Mouse (Mus musculus) CH12.LX (cell line): ENCODE results near the gene Syt9. TPM values are rescaled to one million over a fixed set of nuclear protein-coding genes. Genes with fewer than 3 reads are reported as not detected.

ENCODE experiments used
- DNase-seq: peaks from one replicate; pipeline ENCODE4 v3.0.0-alpha.2; 2013; ENCODE audit errors: extremely low read depth
- H3K27ac ChIP-seq: 2 replicates; pipeline ENCODE4 v1.5.1; 2012; ENCODE audit warnings: low read depth, mild to moderate bottlenecking, control low read depth, moderate library complexity; ENCODE audit not compliant: insufficient read depth
- H3K27me3 ChIP-seq: replicated peaks from 2 replicates; pipeline ENCODE3; 2012; ENCODE audit warnings: inconsistent platforms
- H3K36me3 ChIP-seq, 2 experiments: replicated peaks in 1 of 2; 2 replicates each; pipeline versions ENCODE3 to v1.6.1; 2012; ENCODE audit warnings: inconsistent platforms in 1 of 2, low read length in 1 of 2, mild to moderate bottlenecking in 1 of 2, mixed read lengths in 1 of 2, moderate library complexity in 1 of 2; ENCODE audit not compliant: control insufficient read depth in 1 of 2, insufficient read depth in 1 of 2
- H3K4me1 ChIP-seq, 2 experiments: 2 replicates each; pipeline ENCODE4 v1.6.1; 2012; ENCODE audit warnings: inconsistent platforms in 1 of 2, moderate library complexity in 1 of 2; ENCODE audit not compliant: insufficient read depth in 2 of 2, control insufficient read depth in 1 of 2
- H3K4me2 ChIP-seq: 2 replicates; pipeline ENCODE4 v1.6.1; 2012; ENCODE audit warnings: low read depth, mild to moderate bottlenecking, control low read depth; ENCODE audit not compliant: poor library complexity, insufficient read depth, severe bottlenecking
- H3K4me3 ChIP-seq, 3 experiments: fragments of 150-350 bp in 1 of 3; sonication (generic) in 1 of 3; replicated peaks in 1 of 3; 2 replicates each; pipeline versions ENCODE3 to v1.5.1; 2011 to 2012; ENCODE audit warnings: low read depth in 2 of 3, low read length in 2 of 3, mild to moderate bottlenecking in 2 of 3, moderate library complexity in 2 of 3, control low read depth in 1 of 3, improper control_type of control experiment in 1 of 3, inconsistent platforms in 1 of 3, mixed read lengths in 1 of 3; ENCODE audit not compliant: poor library complexity in 1 of 3
- H3K79me2 ChIP-seq: replicated peaks from 2 replicates; pipeline ENCODE4 v1.6.1; 2012; ENCODE audit warnings: mild to moderate bottlenecking, moderate library complexity; ENCODE audit not compliant: control insufficient read depth, poor library complexity, insufficient read depth, severe bottlenecking; ENCODE audit errors: extremely low read depth
- H3K9ac ChIP-seq: 2 replicates; pipeline ENCODE4 v1.6.1; 2012; ENCODE audit warnings: low read depth, mild to moderate bottlenecking, control low read depth, moderate library complexity; ENCODE audit not compliant: insufficient read depth
- H3K9me3 ChIP-seq: replicated peaks from 2 replicates; pipeline ENCODE3; 2012; ENCODE audit warnings: low read length, inconsistent platforms, mixed read lengths
- BHLHE40 ChIP-seq: IDR thresholded peaks from 2 replicates; pipeline ENCODE4 v1.6.1; 2011; ENCODE audit warnings: mild to moderate bottlenecking, low read depth, low read length, improper control_type of control experiment
- CHD1 ChIP-seq: IDR thresholded peaks from 2 replicates; pipeline ENCODE4 v1.6.1; 2012; ENCODE audit warnings: low read depth, low read length, improper control_type of control experiment, inconsistent platforms
- CHD2 ChIP-seq: IDR thresholded peaks from 2 replicates; pipeline ENCODE4 v1.6.1; 2011; ENCODE audit warnings: low read length, improper control_type of control experiment
- CTCF ChIP-seq, 2 experiments: IDR thresholded peaks in 1 of 2; conservative IDR thresholded peaks in 1 of 2; 2 replicates each; pipeline ENCODE4 v1.5.1; 2011 to 2012; ENCODE audit warnings: low read depth in 2 of 2, low read length in 2 of 2, improper control_type of control experiment in 1 of 2, inconsistent platforms in 1 of 2, mild to moderate bottlenecking in 1 of 2, moderate library complexity in 1 of 2
- ELF1 ChIP-seq: IDR thresholded peaks from 2 replicates; pipeline ENCODE4 v1.6.1; 2014; ENCODE audit warnings: low read depth, mild to moderate bottlenecking, inconsistent platforms, low read length, improper control_type of control experiment
- EP300 ChIP-seq: IDR thresholded peaks from 2 replicates; pipeline ENCODE4 v1.6.1; 2011; ENCODE audit warnings: low read length, improper control_type of control experiment
- GABPA ChIP-seq: IDR thresholded peaks from 2 replicates; pipeline ENCODE4 v1.6.1; 2012; ENCODE audit warnings: low read depth, low read length, improper control_type of control experiment, inconsistent platforms; ENCODE audit not compliant: insufficient replicate concordance
- HCFC1 ChIP-seq: IDR thresholded peaks from 2 replicates; pipeline ENCODE4 v1.6.1; 2012; ENCODE audit warnings: low read depth, mild to moderate bottlenecking, inconsistent platforms, low read length, improper control_type of control experiment
- IRF4 ChIP-seq: IDR thresholded peaks from 2 replicates; pipeline ENCODE4 v1.6.1; 2014; ENCODE audit warnings: low read depth, mild to moderate bottlenecking, inconsistent platforms, low read length, improper control_type of control experiment
- JUN ChIP-seq: IDR thresholded peaks from 2 replicates; pipeline ENCODE4 v1.6.1; 2011; ENCODE audit warnings: low read depth, mild to moderate bottlenecking, low read length, improper control_type of control experiment, moderate library complexity; ENCODE audit not compliant: insufficient read depth
- KAT2A ChIP-seq: IDR thresholded peaks from 2 replicates; pipeline ENCODE4 v1.6.1; 2012; ENCODE audit warnings: low read length, improper control_type of control experiment, inconsistent platforms; ENCODE audit not compliant: insufficient replicate concordance
- MAFK ChIP-seq: IDR thresholded peaks from 2 replicates; pipeline ENCODE4 v1.6.1; 2011; ENCODE audit warnings: low read length, improper control_type of control experiment; ENCODE audit not compliant: insufficient replicate concordance
- MAX ChIP-seq: IDR thresholded peaks from 2 replicates; pipeline ENCODE4 v1.6.1; 2011; ENCODE audit warnings: low read length, improper control_type of control experiment
- MXI1 ChIP-seq: IDR thresholded peaks from 2 replicates; pipeline ENCODE4 v1.6.1; 2011; ENCODE audit warnings: mild to moderate bottlenecking, low read depth, low read length, improper control_type of control experiment
- MYC ChIP-seq: IDR thresholded peaks from 2 replicates; pipeline ENCODE4 v1.6.1; 2011; ENCODE audit warnings: low read depth, mild to moderate bottlenecking, improper control_type of control experiment, low read length
- NELFE ChIP-seq: IDR thresholded peaks from 2 replicates; pipeline ENCODE4 v1.6.1; 2011; ENCODE audit warnings: low read depth, low read length, improper control_type of control experiment
- NRF1 ChIP-seq: IDR thresholded peaks from 2 replicates; pipeline ENCODE4 v1.6.1; 2014; ENCODE audit warnings: low read depth, mild to moderate bottlenecking, inconsistent platforms, low read length, improper control_type of control experiment, moderate library complexity
- RAD21 ChIP-seq: IDR thresholded peaks from 2 replicates; pipeline ENCODE4 v1.6.1; 2011; ENCODE audit warnings: low read depth, mild to moderate bottlenecking, low read length, improper control_type of control experiment, moderate library complexity
- RCOR1 ChIP-seq: conservative IDR thresholded peaks from 2 replicates; pipeline ENCODE4 v1.6.1; 2012; ENCODE audit warnings: low read depth, mild to moderate bottlenecking, inconsistent platforms, low read length, improper control_type of control experiment
- SIN3A ChIP-seq: IDR thresholded peaks from 2 replicates; pipeline ENCODE4 v1.6.1; 2012; ENCODE audit warnings: low read length, improper control_type of control experiment, inconsistent platforms
- SMC3 ChIP-seq: IDR thresholded peaks from 2 replicates; pipeline ENCODE4 v1.6.1; 2011; ENCODE audit warnings: low read depth, low read length, improper control_type of control experiment
- UBTF ChIP-seq: IDR thresholded peaks from 2 replicates; pipeline ENCODE4 v1.6.1; 2012; ENCODE audit warnings: low read depth, mild to moderate bottlenecking, inconsistent platforms, low read length, improper control_type of control experiment, moderate library complexity
- USF1 ChIP-seq: IDR thresholded peaks from 2 replicates; pipeline ENCODE4 v1.6.1; 2014; ENCODE audit warnings: low read depth, mild to moderate bottlenecking, inconsistent platforms, low read length, improper control_type of control experiment
- USF2 ChIP-seq: conservative IDR thresholded peaks from 2 replicates; pipeline ENCODE4 v1.6.1; 2011; ENCODE audit warnings: low read depth, low read length, improper control_type of control experiment
- ZC3H11A ChIP-seq: IDR thresholded peaks from 2 replicates; pipeline ENCODE4 v1.6.1; 2012; ENCODE audit warnings: low read depth, mild to moderate bottlenecking, inconsistent platforms, low read length, improper control_type of control experiment
- ZNF384 ChIP-seq: IDR thresholded peaks from 2 replicates; pipeline ENCODE4 v1.6.1; 2012; ENCODE audit warnings: low read depth, low read length, improper control_type of control experiment, inconsistent platforms
- dilution Hi-C: fragments of 300-500 bp; cut with MboI; formaldehyde crosslinking; loops from 2 replicates; pipeline ENCODE4 v1.14.3; 2020; ENCODE audit warnings: low sequenced_read_pairs; ENCODE audit not compliant: extremely low pct_unique_long_range_greater_than_20kb, extremely low pct_ligation_motif_present
- in situ Hi-C: fragments of 300-500 bp; cut with MboI; formaldehyde crosslinking; loops from 3 replicates; pipeline ENCODE4 v1.14.3; 2019; ENCODE audit warnings: low sequenced_read_pairs, low pct_ligation_motif_present, low pct_unique_long_range_greater_than_20kb, mixed read lengths
- polyA plus RNA-seq: library from polyadenylated mRNA; unstranded; fragments of >175 nt; gene quantifications from 2 replicates; pipeline ENCODE4 v1.2.1, GENCODE M21; 2012; ENCODE audit warnings: low read depth; ENCODE audit not compliant: insufficient read length
- total RNA-seq, 2 experiments: library from RNA; depleted of rRNA; stranded (reverse); fragments of 300-350 nt in 1 of 2; fragments of >200 nt in 1 of 2; gene quantifications; 2 replicates each; pipeline ENCODE4 v1.2.3; 2012 to 2014

Gene Syt9
- total and polyA plus RNA-seq, 3 experiments, result not detected

GRCm38 (mm10) chr7:107573856-107574255 lies 203.3 kb downstream of the Syt9 start:
- H3K9ac ChIP-seq, result no peak overlapping the region
- no peak for DNase-seq

GRCm38 (mm10) chr7:107574276-107574675 lies 203.7 kb downstream of the Syt9 start:
- Histone ChIP-seq H3K79me2 (no peaks in the 10 kb centered on the region), H3K4me1 (no peaks in the 10 kb centered on the region; a peak in 1 of 4 replicates), H3K9ac (no peak overlapping the region)
- TF ChIP-seq CHD1, result no peak
- TF ChIP-seq, all 38 proteins: peak for 0
- dilution Hi-C loops (no loop called here), in situ Hi-C loops (no loop called here)
- no peaks in the 10 kb centered on the region for H3K27me3 ChIP-seq
- no peak overlapping the region for H3K4me3 ChIP-seq
- no peak overlapping the region for H3K4me2 ChIP-seq
- H3K9me3 ChIP-seq, result peaks cover 3% of the 10 kb centered on the region
- H3K36me3 ChIP-seq, result no peaks in the 10 kb centered on the region
- H3K27ac ChIP-seq, result no peak overlapping the region
- DNase-seq, result no peak

More at GRCm38 (mm10) chr7:107573856-107574255, 203.3 kb downstream of the Syt9 start:
- TF ChIP-seq EP300 (no peak), GABPA (no peak), ELF1 (no peak), USF1 (no peak), USF2 (no peak), RCOR1 (no peak), NELFE (no peak), KAT2A (no peak), CTCF (conservative IDR thresholded peaks at IDR 0.05 in 1 of 2, IDR thresholded peaks at IDR 0.05 in 1 of 2; ENCODE audit: low read depth in 2 of 2, low read length in 2 of 2) (peak in 1 of 2 experiments; percentile 49; a peak in 2 of 4 replicates), MAX (no peak), ZNF384 (no peak), IRF4 (no peak), CHD1 (no peak), SMC3 (peak; percentile 36), UBTF (no peak), SIN3A (no peak), CHD2 (0 out of 2 replicates have a peak, but pooled peaks have one; percentile 9), HCFC1 (no peak), MYC (no peak), MAFK (no peak), NRF1 (no peak), MXI1 (no peak), ZC3H11A (no peak), JUN (no peak), BHLHE40 (no peak), RAD21 (no peak; the same call in 1 of the 2 replicates)
- no peaks in the 10 kb centered on the region for H3K27me3 ChIP-seq
- no peaks in the 10 kb centered on the region for H3K36me3 ChIP-seq
- peaks cover 3% of the 10 kb centered on the region for H3K9me3 ChIP-seq
- H3K79me2 ChIP-seq, result no peaks in the 10 kb centered on the region
- dilution Hi-C loops (no loop called here), in situ Hi-C loops (no loop called here)
- no peak overlapping the region for H3K4me3 ChIP-seq
- no peaks in the 10 kb centered on the region; a peak in 1 of 4 replicates for H3K4me1 ChIP-seq
- no peak overlapping the region for H3K4me2 ChIP-seq
- no peak overlapping the region for H3K27ac ChIP-seq
